Mouse (Mus musculus) embryo, embryonic 11 days (tissue): ENCODE measurements around the gene Ntmt1.
A peak's percentile ranks its signal among the peaks of the same experiment; 100 is the strongest.

Experiments
- DNase-seq: peaks from one replicate; pipeline ENCODE4 v3.0.0-alpha.2; 2015

Ntmt1 gene

GRCm38 (mm10) chr2:30784078-30784994, 23.3 kb upstream of the Ntmt1 start:
- DNase-seq: peak; percentile 88

- no peak for DNase-seq
Observed at GRCm38 (mm10) chr2:30787466-30787865, 20.2 kb upstream of the Ntmt1 start.

GRCm38 (mm10) chr2:30792061-30792460, 15.6 kb upstream of the Ntmt1 start:
- DNase-seq: no peak

- DNase-seq: peak; percentile 93
Observed at GRCm38 (mm10) chr2:30794179-30795108, 13.2 kb upstream of the Ntmt1 start.

GRCm38 (mm10) chr2:30795271-30795888, 12.2 kb upstream of the Ntmt1 start:
- no peak for DNase-seq

GRCm38 (mm10) chr2:30795889-30796275, 11.7 kb upstream of the Ntmt1 start:
- no peak for DNase-seq

- DNase-seq: peak; percentile 96
Observed at GRCm38 (mm10) chr2:30796382-30796781, 11.2 kb upstream of the Ntmt1 start.

- no peak for DNase-seq
Observed at GRCm38 (mm10) chr2:30799456-30799855, 8.2 kb upstream of the Ntmt1 start.

- no peak for DNase-seq
Observed at GRCm38 (mm10) chr2:30800671-30801066, 7.0 kb upstream of the Ntmt1 start.

GRCm38 (mm10) chr2:30801067-30801852, 6.4 kb upstream of the Ntmt1 start:
- DNase-seq: peak; percentile 70

GRCm38 (mm10) chr2:30803604-30804003, 4.0 kb upstream of the Ntmt1 start, which contains the start of gene 1700001O22Rik:
TSS of gene 1700001O22Rik (minus strand) at chr2:30803661.
- no peak for DNase-seq

- no peak for DNase-seq
Observed at GRCm38 (mm10) chr2:30805983-30806382, 1.6 kb upstream of the Ntmt1 start.

GRCm38 (mm10) chr2:30807147-30807647, 429 bp upstream of the Ntmt1 start:
- no peak for DNase-seq

- DNase-seq: no peak
Observed at GRCm38 (mm10) chr2:30808296-30808655, 650 bp downstream of the Ntmt1 start.

- DNase-seq: no peak
Observed at GRCm38 (mm10) chr2:30809503-30809902, 1.9 kb downstream of the Ntmt1 start.

GRCm38 (mm10) chr2:30810573-30810972, 2.9 kb downstream of the Ntmt1 start:
- DNase-seq: no peak

GRCm38 (mm10) chr2:30816383-30816782, 8.8 kb downstream of the Ntmt1 start:
- DNase-seq: no peak

- DNase-seq: no peak
Observed at GRCm38 (mm10) chr2:30819873-30820272, 12.2 kb downstream of the Ntmt1 start.

- DNase-seq: no peak
Observed at GRCm38 (mm10) chr2:30821073-30821472, 13.4 kb downstream of the Ntmt1 start.

- no peak for DNase-seq
Observed at GRCm38 (mm10) chr2:30822460-30822859, 14.8 kb downstream of the Ntmt1 start.

GRCm38 (mm10) chr2:30823385-30824153, 15.9 kb downstream of the Ntmt1 start:
- DNase-seq: no peak
